Mouse (Mus musculus): ENCODE data around the gene Cilp2.

Cilp2 gene

GRCm38 (mm10) chr8:69887289-69888243, at the start of gene Cilp2:
Gene Cilp2 (minus strand): TSS chr8:69887687.
- DNase-seq (ENCODE audit: low spot score in 2 of 2) = no peak

DNA sequence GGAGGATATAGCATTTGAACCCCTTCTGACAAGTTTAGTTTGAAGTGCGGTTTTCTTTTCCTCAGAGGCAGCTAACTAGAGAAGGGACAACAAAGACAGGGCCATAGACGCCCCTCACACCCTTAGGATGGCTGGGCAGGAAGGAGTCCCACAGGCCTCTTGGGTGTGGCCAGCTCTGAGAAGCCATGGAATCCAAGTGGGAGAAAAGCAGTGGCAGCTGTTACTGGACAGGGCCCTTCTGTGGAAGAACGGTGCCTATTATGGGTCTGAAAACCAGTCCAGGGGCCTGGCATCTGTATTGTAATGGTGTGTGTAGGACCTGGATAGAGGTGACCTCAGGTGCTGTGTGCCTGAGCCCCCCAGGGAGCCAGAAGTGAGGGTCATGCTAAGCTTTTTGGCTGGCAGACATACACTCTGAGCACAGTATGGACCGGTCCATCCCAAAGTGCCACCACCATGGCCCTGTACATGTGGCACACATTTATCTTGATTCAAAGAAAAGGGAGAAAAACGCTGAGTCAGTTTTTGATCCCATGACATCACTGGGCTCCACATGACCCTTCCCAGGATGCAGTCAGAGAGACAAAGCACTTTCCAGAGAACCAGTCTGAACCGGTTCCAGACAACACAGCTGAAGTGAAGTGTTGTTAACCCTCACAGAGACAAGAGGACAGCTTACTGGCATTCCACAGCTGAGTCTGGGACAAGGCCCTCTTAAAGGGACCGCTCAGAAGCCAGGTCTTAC, 48.7 kb upstream of the Cilp2 start:
- no peak for DNase-seq (ENCODE audit: low spot score in 2 of 2)

DNA sequence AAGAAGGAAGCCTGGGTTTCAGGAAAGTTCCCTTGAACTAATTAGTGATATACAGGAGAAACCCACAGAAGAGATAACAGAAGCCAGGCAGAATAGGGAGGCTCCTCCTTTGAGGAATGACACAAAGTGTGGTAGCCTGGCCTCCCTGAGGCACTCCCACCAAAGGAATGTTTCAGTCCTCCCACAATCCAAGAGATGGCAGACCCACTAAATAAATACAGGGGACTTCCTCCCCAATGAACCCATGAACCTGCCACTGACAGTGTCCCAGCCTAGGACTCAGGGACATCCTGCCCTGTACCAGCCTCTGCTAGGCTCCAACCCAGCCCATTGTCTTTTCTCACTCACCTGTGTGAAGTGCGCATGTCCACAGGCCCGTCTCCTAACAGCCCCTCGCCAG, 47.9 kb upstream of the Cilp2 start:
- no peak for DNase-seq (ENCODE audit: low spot score in 2 of 2)

DNA sequence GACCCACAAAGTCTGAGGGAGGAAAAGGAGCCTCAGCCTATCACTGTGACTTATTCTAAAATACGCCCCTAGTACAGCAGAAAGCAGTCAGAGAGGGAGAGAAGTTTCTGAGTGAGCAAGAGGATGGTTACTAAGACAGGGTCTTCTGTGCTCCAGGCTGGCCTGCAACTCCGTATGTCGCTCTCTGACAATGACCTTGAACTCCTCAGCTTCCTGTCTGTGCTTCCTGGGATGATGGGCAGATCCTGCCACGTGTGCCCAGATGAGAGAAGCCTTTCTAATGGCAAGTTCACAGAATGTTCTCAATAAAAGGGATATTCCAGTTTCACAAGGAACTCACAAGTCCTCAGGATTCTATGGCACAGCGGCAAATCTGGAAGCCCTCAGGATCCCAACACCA, 47.1 kb upstream of the Cilp2 start:
- no peak for DNase-seq (ENCODE audit: low spot score in 2 of 2)

DNA sequence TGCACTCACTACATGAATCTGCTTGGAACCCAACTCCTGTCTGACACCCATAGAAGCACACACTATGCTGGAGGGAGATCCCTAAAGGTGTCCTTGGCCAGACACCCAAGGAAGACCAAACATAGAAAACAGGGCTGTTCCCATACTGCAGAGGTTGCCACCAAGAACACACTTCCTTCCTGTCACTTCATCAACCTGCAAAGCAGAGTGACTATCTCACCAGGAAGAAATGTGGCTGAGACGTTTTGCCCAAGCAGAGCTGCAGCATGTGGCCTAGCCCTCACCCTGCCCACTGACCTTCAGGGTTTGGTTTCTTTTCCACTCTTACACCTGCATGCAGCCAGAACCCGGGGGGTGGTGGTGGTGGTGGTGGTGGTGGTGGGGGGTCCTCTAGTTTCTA, 46.3 kb upstream of the Cilp2 start:
- no peak for DNase-seq (ENCODE audit: low spot score in 2 of 2)

DNA sequence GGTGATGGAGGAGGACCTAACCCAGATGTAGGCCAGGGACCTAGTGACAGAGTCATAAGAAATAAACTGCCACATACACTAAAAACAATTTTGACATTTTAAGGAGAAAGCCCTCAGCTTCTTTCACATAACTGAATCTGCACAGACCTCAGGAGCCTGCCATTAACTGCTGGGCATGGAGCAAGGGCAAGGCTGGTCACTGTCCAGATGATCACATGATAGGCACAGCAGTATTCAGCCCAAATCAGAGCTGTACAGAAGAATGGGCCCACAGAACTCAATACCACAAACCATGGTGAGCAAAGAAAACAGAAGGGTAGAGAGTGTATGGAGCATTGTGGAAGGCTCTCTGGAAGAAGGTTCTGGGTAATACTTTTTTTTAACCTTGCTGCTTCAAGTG, 39.4 kb upstream of the Cilp2 start:
- no peak for DNase-seq (ENCODE audit: low spot score in 2 of 2)

DNA sequence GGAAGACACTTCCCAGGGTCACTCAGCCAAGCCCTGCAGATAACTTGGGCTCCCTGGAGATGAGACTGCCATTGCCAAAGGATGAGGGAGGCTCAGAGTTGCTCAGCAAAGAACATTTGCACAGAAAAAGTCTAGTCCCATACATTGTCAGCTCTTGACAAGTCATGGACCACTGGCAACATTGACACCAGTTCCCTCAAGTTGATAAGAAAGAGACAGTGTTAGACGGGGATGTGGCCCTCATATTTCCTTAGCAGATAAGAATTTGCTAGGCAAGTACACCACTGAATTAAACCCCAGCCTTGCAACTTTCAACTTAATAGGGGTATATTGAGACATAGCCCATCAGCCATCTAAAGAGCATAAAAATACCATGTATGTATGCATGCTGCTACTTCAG, 36.5 kb upstream of the Cilp2 start:
- no peak for DNase-seq (ENCODE audit: low spot score in 2 of 2)

DNA sequence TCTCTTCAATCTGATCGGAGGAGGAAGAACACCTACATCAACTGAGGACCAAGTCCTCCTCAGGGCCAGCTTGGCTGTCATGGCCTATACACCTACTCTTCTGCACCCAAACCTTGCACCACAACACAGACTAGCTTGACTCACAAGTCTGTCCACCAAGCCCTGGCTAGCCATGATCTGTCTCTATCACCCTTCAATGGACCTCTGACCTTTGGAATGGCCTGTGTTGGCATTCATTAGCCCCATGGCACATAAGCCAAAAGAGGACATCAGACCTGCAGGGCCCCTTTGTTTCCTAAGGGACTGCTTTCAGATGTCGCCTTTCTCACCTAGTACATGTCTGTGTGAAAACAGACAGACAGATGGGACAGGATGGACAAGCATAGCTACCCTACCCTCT, 33.7 kb upstream of the Cilp2 start:
- DNase-seq (ENCODE audit: low spot score in 2 of 2) = no peak

GRCm38 (mm10) chr8:69919876-69920662, 32.6 kb upstream of the Cilp2 start:
- DNase-seq (ENCODE audit: low spot score in 2 of 2) = peak; percentile 48 to 75

GRCm38 (mm10) chr8:69919010-69919409, 31.5 kb upstream of the Cilp2 start:
- DNase-seq (ENCODE audit: low spot score in 2 of 2) = peak; percentile 37 to 76

DNA sequence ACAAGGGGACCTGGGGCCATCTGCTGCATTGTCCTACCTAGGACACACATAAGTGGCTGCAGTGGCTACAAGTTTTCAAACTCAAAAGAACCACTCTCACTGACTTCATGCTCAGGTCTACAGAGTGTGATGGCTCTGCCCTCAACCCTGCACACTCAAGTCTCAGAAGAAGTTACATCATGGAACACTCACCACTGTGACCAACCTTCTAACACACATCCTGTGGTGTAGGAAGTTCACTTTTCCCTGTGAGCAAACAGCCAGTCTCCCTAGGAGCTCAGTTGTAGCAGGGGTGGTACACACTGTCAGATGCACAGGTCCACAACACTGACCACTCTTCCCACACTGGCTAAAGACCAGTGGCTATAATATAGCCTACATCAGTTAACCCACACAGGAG, 31.0 kb upstream of the Cilp2 start:
- DNase-seq (ENCODE audit: low spot score in 2 of 2) = no peak

DNA sequence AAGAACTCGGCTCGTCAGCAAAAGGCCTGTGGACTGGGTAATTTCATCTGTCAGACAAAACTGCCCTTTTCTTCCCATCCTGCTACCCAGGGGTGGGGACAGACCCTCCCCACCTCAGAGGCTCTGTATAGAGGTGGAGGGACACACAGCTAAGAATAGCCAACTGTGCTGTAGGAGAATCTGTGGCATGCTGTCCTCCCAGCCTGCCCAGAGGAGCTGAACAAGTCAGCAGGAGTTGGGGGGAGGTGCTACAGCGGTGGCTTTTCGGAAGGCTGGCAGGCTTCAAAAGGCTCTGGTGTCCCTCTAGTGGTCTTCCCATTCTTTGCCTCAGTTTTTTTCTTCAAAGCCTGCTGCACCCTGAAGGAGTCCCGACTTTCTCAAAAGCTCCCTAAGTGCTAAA, 28.3 kb upstream of the Cilp2 start:
- no peak for DNase-seq (ENCODE audit: low spot score in 2 of 2)

GRCm38 (mm10) chr8:69914526-69914925, 27.0 kb upstream of the Cilp2 start:
- no peak for DNase-seq (ENCODE audit: low spot score in 2 of 2)

- no peak for DNase-seq (ENCODE audit: low spot score in 2 of 2)
Measured at GRCm38 (mm10) chr8:69912478-69913074, 25.1 kb upstream of the Cilp2 start.

DNA sequence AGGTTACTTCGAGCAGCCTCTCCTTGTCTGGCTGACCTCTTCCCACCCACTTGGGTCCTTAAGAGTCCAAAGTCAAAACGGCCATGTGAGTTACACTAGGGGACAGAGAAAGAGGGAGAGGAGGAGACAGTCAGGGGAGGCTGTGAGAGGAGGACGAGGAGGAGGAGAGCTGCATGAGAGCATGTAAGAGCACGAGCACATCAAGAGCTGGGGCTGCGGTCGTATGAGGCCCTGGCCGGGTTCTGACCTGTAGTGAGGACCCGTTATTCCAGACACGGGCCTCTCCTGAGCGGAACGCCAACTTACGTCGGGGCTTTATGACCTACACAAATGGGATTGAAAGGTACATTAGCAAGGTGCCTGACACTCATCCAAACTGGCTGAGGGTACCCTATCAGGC, 24.4 kb upstream of the Cilp2 start:
- no peak for DNase-seq (ENCODE audit: low spot score in 2 of 2)

- no peak for DNase-seq (ENCODE audit: low spot score in 2 of 2)
Measured at GRCm38 (mm10) chr8:69907106-69907505, 19.6 kb upstream of the Cilp2 start.

- no peak for DNase-seq (ENCODE audit: low spot score in 2 of 2)
Measured at GRCm38 (mm10) chr8:69906260-69906659, 18.8 kb upstream of the Cilp2 start.

- no peak for DNase-seq (ENCODE audit: low spot score in 2 of 2)
Measured at GRCm38 (mm10) chr8:69904096-69904495, 16.6 kb upstream of the Cilp2 start.

GRCm38 (mm10) chr8:69903063-69903542, 15.6 kb upstream of the Cilp2 start:
- DNase-seq (ENCODE audit: low spot score in 2 of 2) = peak; percentile 93 to 94

GRCm38 (mm10) chr8:69902163-69903062, 14.9 kb upstream of the Cilp2 start, which contains the start of the genes Tssk6, Ndufa13 and Yjefn3:
Gene Tssk6 (plus strand): TSS chr8:69902184.
Gene Ndufa13 (minus strand): TSS chr8:69902558.
Gene Yjefn3 (minus strand): TSS chr8:69902712.
- DNase-seq (ENCODE audit: low spot score in 2 of 2) = peak; percentile 38 to 52

All from spleen, postnatal 14 days (tissue).